Mouse (Mus musculus) megakaryocyte progenitor cell, adult 5-6 weeks (primary cell): ENCODE data around the gene Col1a1. TPM values are rescaled to one million over a fixed set of nuclear protein-coding genes. Genes with fewer than 3 reads are reported as not detected.
A peak's percentile ranks its signal among the peaks of the same experiment; 100 is the strongest.

ENCODE experiments used
- ATAC-seq: replicated peaks from 2 replicates; pipeline ENCODE4 v1.8.0; 2016; ENCODE audit warnings: mild to moderate bottlenecking, moderate TSS enrichment, inconsistent platforms; ENCODE audit not compliant: poor library complexity
- total RNA-seq, 2 experiments: library from RNA; stranded (forward) in 1 of 2; stranded (reverse) in 1 of 2; fragments of 157-497, 149-512 nt in 1 of 2; fragments of 200-1000 nt in 1 of 2; gene quantifications; 2 replicates each; pipeline versions ENCODE4 v1.2.3 to v1.2.4; 2015 to 2017

The Col1a1 gene
- total RNA-seq (2015), result not detected in 2 replicates
- total RNA-seq (2017), result 0.07 TPM in 1 of 2 replicates, not detected in the other

DNA sequence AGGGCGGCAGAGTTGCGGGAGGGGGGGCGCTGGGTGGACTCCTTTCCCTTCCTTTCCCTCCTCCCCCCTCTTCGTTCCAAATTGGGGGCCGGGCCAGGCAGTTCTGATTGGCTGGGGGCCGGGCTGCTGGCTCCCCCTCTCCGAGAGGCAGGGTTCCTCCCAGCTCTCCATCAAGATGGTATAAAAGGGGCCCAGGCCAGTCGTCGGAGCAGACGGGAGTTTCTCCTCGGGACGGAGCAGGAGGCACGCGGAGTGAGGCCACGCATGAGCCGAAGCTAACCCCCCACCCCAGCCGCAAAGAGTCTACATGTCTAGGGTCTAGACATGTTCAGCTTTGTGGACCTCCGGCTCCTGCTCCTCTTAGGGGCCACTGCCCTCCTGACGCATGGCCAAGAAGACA is at the start of gene Col1a1:
Gene Col1a1 (plus strand): TSS at position 180 of the 400 bp plus-strand sequence.
- ATAC-seq, result no peak

DNA sequence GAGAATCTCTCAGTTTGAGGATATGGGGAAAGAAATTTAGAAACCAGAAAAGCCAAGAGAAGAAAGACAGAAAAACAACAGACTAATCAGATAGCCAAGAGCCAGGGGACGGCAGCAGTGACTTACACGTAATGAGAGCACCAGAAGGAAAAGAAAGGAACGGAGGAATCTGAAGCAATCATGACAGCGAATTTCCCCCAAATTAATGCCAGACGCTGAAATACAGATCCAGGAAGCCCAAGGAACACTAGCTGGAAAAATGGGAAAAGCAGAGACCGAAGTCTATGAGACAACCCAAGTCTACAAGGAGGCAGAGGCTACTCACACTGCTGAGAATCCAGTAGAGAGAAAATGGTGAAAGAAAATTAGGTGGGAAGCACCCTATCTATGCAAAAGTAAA is 44.9 kb upstream of the Col1a1 start:
- no peak for ATAC-seq

DNA sequence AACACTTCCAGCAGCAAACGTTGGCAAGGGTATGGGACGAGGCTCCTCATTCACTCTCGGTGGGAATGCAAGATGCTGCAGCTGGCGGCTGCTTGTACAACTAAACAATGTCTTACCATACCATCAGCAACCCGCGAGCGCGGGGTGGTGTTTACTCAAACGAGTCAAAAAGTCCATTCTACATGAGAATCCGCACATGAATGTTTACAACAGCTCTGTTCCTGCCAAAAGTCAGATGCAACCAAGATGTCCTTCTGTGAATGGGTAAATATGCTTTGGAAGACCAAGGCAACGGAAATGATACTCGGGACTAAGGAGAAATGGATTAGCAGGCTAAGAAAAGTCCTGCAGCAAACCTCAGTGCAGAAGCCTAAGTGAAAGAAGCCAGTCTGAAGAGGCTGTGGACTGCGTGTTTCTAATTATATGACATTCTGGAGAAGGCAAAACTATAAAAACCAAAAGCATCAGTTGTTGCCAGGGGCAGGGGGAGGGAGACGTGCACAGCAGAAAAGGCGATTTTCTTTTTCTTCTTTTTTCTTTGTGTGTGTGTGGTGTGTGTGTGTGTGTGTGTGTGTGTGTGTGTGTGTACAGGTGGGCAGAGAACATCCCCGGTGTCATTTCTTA is 39.2 kb upstream of the Col1a1 start:
- ATAC-seq, result no peak

DNA sequence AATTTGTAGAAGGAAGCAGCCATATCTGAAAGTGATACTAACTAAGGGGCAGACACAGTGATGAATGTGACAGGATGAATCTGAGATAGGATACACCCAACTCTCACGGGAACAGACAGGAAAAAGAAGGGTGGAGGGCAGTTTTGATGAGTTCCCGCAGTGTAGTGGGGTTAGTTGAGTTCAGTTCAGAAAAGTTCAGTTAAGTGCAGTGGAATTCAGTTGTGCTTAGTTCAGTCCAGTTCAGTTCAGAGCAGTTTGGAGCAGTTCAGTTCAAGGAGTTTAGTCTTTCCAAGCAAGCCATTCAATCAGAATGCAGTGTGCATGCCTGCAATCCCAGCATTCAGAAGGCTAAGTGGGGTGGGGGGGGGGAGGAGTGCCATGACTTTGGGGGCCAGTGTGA is 34.8 kb upstream of the Col1a1 start:
- ATAC-seq, result no peak

- no peak for ATAC-seq
These were observed 31.7 kb upstream of the Col1a1 start for GRCm38 (mm10) chr11:94904306-94904705.

DNA sequence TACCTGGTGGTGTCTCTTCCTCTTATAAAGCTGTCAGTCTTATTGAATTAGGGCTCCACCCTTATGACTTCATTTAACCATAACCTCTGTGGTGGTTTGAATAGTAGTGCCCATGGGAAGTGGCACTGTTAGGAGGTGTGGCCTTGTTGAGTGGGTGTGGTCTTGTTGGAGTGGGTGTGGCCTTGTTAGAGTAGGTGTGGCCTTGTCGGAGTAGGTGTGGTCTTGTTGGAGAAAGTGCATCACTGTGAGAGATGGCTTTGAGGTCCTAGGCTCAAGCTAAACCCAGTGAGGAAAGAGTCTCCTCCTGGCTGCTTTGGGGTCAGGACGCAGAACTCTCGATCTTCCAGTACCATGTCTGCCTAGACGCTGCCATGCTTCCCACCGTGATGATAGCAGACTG is 25.1 kb upstream of the Col1a1 start:
- ATAC-seq, result no peak

DNA sequence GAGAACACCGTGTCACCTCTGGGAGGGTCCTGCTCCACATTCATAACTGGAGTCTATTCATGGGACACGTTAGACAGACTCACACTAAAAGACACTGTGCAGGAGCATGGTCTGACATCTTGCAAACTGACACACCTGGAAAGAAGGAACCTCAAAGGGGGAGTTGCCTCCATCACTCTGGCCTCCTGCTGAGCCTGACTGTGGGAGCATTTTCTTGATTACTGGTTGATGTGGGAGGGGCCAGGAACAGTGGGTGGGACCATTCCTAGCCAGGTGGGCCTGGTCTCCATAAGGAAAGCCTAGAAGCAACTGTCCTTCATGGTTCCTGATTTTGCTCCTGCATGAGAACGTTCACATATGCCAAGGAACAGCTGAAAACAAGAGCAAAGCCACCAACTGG is 23.5 kb upstream of the Col1a1 start:
- no peak for ATAC-seq

- no peak for ATAC-seq
These were observed 22.5 kb upstream of the Col1a1 start for GRCm38 (mm10) chr11:94913302-94914090.

GRCm38 (mm10) chr11:94915675-94916403 is 20.2 kb upstream of the Col1a1 start:
- no peak for ATAC-seq

DNA sequence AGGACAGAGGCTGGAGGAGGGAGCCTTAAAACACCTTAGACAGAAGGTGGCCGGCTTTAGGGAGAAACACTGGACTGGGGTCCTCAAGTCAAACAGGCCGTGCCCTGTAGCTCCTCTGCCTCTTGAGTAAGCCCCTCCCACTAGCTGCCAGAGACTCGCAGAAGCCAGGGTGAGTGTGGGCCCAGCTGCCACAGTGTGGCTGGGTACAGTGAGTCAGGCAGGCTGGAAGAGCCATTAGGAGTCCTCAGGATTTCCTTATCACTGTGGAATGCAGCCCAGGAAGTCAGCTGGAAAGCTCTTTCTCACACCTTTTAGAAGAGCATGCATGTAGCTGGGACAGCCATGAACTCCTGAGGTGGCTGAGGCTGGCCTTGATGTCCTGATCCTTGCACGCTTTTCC is 19.5 kb upstream of the Col1a1 start:
- ATAC-seq, result no peak

DNA sequence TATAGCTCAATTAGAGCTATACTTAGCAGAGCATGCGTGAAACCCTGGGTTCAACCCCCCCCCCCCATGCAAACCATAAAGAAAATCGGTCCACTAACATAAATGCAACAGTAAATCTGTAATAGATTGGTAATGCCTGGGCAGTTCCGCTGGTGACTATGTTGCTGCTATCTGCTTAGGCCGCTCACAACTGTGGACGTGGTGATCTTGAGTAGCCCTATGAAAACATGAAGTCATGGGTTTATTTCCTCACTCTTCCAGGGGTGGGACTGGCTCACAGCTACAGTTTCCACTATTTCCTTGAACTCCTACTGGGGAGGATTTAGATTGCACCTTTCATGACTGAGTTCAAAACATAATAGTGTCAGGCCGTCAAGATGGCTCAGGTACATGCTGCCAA is 18.3 kb upstream of the Col1a1 start:
- no peak for ATAC-seq

- no peak for ATAC-seq
These were observed 15.0 kb upstream of the Col1a1 start for GRCm38 (mm10) chr11:94920996-94921401.

- ATAC-seq, result no peak
These were observed 11.0 kb upstream of the Col1a1 start for GRCm38 (mm10) chr11:94924977-94925376.

DNA sequence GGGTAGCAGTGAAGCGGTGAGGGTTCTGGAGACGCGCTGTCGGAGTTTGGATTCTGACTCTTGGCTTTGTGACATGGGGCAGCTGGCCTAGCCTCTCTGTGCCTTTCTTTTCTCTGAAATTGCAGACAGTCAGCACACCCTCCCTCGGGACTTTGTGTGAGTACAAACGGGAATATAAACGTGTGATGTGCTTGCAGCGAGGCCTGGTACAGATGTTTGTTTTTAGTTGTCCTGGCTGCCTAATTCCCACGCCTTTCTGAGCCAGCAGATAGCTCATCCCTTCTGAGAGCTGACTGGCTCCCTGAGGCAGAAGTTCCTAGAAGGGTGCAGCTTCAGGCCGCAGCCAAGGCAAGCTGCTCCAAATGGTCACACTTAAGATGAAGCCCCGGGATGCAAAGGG is 9.6 kb upstream of the Col1a1 start:
- no peak for ATAC-seq

- ATAC-seq, result no peak
These were observed 8.2 kb upstream of the Col1a1 start for GRCm38 (mm10) chr11:94927771-94928291.

DNA sequence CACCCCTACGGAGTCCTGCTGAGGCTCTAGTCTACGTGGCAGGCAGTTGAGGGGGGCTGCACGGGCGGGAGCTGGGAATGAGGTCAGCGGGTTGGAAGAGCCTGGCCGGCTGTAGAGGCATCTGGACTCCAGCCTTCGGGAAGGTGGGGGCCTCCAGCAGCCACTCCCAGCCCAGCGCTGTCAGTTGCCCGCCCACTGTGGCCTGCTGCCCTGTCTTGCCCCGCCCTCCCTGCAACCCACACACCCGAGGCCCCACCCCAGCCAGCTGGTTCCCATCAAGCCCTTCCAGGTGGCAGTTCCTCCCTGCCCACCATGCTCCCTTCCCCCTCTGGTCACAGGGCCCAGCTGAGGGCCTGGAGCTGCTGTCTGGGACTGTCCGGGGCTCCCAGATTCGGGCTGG is 7.2 kb upstream of the Col1a1 start:
- peak; percentile 88 for ATAC-seq

GRCm38 (mm10) chr11:94929599-94929998 is 6.4 kb upstream of the Col1a1 start:
- no peak for ATAC-seq

DNA sequence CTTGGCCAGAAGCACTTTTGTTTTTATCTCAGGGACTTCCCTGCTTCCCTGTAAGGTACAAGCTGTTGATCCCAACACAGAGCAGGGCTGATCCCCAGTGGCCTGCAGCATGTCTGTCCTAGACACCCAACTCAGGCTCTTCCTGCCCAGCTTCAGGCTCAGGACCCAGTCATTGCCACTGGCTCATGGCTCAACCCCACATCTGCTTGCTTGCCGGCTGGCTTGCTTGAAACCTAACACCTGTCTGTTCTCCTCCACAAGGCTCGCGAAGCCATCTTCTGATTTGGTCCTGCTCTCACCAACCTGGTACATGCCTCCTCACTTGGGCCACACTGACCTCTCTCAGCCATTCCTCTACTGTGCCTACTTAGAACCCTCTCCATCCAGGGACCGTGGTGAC is 5.9 kb upstream of the Col1a1 start:
- no peak for ATAC-seq

- no peak for ATAC-seq
These were observed 2.4 kb upstream of the Col1a1 start for GRCm38 (mm10) chr11:94933584-94933983.

GRCm38 (mm10) chr11:94934526-94934925 is 1.5 kb upstream of the Col1a1 start:
- no peak for ATAC-seq

- peak; percentile 85 for ATAC-seq
These were observed 849 bp downstream of the Col1a1 start for GRCm38 (mm10) chr11:94936851-94937295.
